Mouse (Mus musculus): Measurements from ENCODE around the gene Galnt7. TPM values are rescaled to one million over a fixed set of nuclear protein-coding genes. Genes with fewer than 3 reads are reported as not detected.

The Galnt7 gene
- polyA plus RNA-seq, 2 experiments: 7.8 to 11.2 TPM

DNA sequence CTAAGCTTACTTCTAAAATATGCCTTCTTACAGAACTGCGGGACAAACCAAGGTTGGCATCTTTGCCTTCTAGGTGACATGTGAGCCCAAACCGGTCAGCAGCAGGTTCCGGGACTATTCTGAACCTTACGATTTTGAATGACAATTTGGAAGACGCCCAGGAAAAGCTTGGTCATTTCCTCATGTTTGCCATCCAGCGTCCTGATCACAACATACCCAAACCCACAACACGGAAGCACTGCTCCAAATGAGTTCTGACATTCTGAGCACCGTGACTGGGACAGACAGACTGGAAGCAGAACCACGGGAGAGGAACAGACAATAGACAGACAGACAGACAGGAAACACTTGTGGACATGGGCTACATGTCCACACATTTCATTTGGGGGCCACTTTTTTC lies 111.4 kb downstream of the Galnt7 start:
- Histone ChIP-seq H3K9ac (ENCODE audit: low read depth, low read length, severe bottlenecking) (no peak overlapping the region), H3K9me3 (ENCODE audit: control insufficient read depth, low read length) (no peaks in the 10 kb centered on the region), H3K27me3 (ENCODE audit: control insufficient read depth, insufficient read depth, low read length) (no peaks in the 10 kb centered on the region), H3K27ac (replicated peaks; ENCODE audit: low read depth, low read length) (no peak overlapping the region), H3K4me3 (replicated peaks; ENCODE audit: low read length) (no peak overlapping the region), H3K36me3 (ENCODE audit: control insufficient read depth, insufficient read depth, low read length) (peaks cover under 1% of the 10 kb centered on the region), H3K4me1 (ENCODE audit: control insufficient read depth, insufficient read depth, low read length) (0 out of 2 replicates have a peak, but pooled peaks cover 4% of the 10 kb centered on the region), H3K4me2 (replicated peaks; ENCODE audit: low read depth, low read length, severe bottlenecking) (no peak overlapping the region)
- ATAC-seq (ENCODE audit: low FRiP score, low read depth): no peak
- no peak for TF ChIP-seq POLR2A (IDR thresholded peaks at IDR 0.05; ENCODE audit: borderline replicate concordance, extremely low read depth, insufficient read depth, insufficient read length)
- no peak for DNase-seq (ENCODE audit: low spot score)
- WGBS: 88% methylated on average over 9 of the region's 9 CpGs

DNA sequence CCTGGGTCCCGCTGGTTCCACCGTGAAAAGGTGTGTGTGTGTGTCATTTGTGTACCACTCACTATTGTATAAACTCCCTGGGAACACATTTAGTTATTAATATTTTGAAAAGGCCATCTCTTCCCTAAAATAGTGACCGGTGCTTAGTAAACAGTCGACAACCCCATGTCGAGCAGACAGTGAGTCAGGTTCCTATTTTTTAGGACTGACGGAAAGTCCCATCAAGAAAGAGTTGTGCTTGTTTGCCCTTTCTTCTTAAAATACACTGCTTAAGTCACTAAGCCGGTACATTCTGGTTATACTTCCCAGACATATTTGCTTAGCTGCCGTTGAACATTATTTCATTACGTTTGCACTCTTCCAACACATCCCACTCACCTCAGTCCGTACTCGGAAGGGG lies 111.9 kb downstream of the Galnt7 start:
- no peak overlapping the region for H3K9ac ChIP-seq (ENCODE audit: low read depth, low read length, severe bottlenecking)
- ATAC-seq (ENCODE audit: low FRiP score, low read depth) (no peak), DNase-seq (ENCODE audit: low spot score) (no peak)
- H3K36me3 ChIP-seq (ENCODE audit: control insufficient read depth, insufficient read depth, low read length): peaks cover 5% of the 10 kb centered on the region
- no peaks in the 10 kb centered on the region for H3K9me3 ChIP-seq (ENCODE audit: control insufficient read depth, low read length)
- no peak for TF ChIP-seq POLR2A (IDR thresholded peaks at IDR 0.05; ENCODE audit: borderline replicate concordance, extremely low read depth, insufficient read depth, insufficient read length)
- H3K27me3 ChIP-seq (ENCODE audit: control insufficient read depth, insufficient read depth, low read length): no peaks in the 10 kb centered on the region
- no peak overlapping the region for H3K27ac ChIP-seq (replicated peaks; ENCODE audit: low read depth, low read length)
- no peak overlapping the region for H3K4me3 ChIP-seq (replicated peaks; ENCODE audit: low read length)
- 0 out of 2 replicates have a peak, but pooled peaks cover 4% of the 10 kb centered on the region for H3K4me1 ChIP-seq (ENCODE audit: control insufficient read depth, insufficient read depth, low read length)
- H3K4me2 ChIP-seq (replicated peaks; ENCODE audit: low read depth, low read length, severe bottlenecking): no peak overlapping the region
- 92% methylated on average over 11 of the region's 11 CpGs for WGBS

GRCm38 (mm10) chr8:57540110-57540838 lies 112.6 kb downstream of the Galnt7 start:
- DNase-seq (ENCODE audit: low spot score): peak; percentile 88
- Histone ChIP-seq H3K4me3 (replicated peaks; ENCODE audit: low read length) (no peak overlapping the region), H3K4me2 (replicated peaks; ENCODE audit: low read depth, low read length, severe bottlenecking) (no peak overlapping the region), H3K9me3 (ENCODE audit: control insufficient read depth, low read length) (no peaks in the 10 kb centered on the region), H3K27me3 (ENCODE audit: control insufficient read depth, insufficient read depth, low read length) (no peaks in the 10 kb centered on the region), H3K4me1 (ENCODE audit: control insufficient read depth, insufficient read depth, low read length) (0 out of 2 replicates have a peak, but pooled peaks cover 4% of the 10 kb centered on the region), H3K27ac (replicated peaks; ENCODE audit: low read depth, low read length) (no peak overlapping the region), H3K9ac (ENCODE audit: low read depth, low read length, severe bottlenecking) (no peak overlapping the region), H3K36me3 (ENCODE audit: control insufficient read depth, insufficient read depth, low read length) (peaks cover 12% of the 10 kb centered on the region)
- peak; percentile 53; the same call in 1 of the 2 replicates for ATAC-seq (ENCODE audit: low FRiP score, low read depth)
- TF ChIP-seq POLR2A (IDR thresholded peaks at IDR 0.05; ENCODE audit: borderline replicate concordance, extremely low read depth, insufficient read depth, insufficient read length): no peak
- 46% methylated on average over 12 of the region's 12 CpGs for WGBS

GRCm38 (mm10) chr8:57538601-57539000 lies 114.2 kb downstream of the Galnt7 start:
- no peak overlapping the region for H3K4me2 ChIP-seq (replicated peaks; ENCODE audit: low read depth, low read length, severe bottlenecking)
- ATAC-seq (ENCODE audit: low FRiP score, low read depth): no peak
- no peak overlapping the region for H3K9ac ChIP-seq (ENCODE audit: low read depth, low read length, severe bottlenecking)
- H3K27me3 ChIP-seq (ENCODE audit: control insufficient read depth, insufficient read depth, low read length): no peaks in the 10 kb centered on the region
- 92% methylated on average over 7 of the region's 7 CpGs for WGBS
- no peak overlapping the region for H3K27ac ChIP-seq (replicated peaks; ENCODE audit: low read depth, low read length)
- no peak for TF ChIP-seq POLR2A (IDR thresholded peaks at IDR 0.05; ENCODE audit: borderline replicate concordance, extremely low read depth, insufficient read depth, insufficient read length)
- peaks cover 14% of the 10 kb centered on the region for H3K36me3 ChIP-seq (ENCODE audit: control insufficient read depth, insufficient read depth, low read length)
- H3K4me3 ChIP-seq (replicated peaks; ENCODE audit: low read length): no peak overlapping the region
- H3K9me3 ChIP-seq (ENCODE audit: control insufficient read depth, low read length): no peaks in the 10 kb centered on the region
- H3K4me1 ChIP-seq (ENCODE audit: control insufficient read depth, insufficient read depth, low read length): 0 out of 2 replicates have a peak, but pooled peaks cover 4% of the 10 kb centered on the region
- DNase-seq (ENCODE audit: low spot score): no peak

DNA sequence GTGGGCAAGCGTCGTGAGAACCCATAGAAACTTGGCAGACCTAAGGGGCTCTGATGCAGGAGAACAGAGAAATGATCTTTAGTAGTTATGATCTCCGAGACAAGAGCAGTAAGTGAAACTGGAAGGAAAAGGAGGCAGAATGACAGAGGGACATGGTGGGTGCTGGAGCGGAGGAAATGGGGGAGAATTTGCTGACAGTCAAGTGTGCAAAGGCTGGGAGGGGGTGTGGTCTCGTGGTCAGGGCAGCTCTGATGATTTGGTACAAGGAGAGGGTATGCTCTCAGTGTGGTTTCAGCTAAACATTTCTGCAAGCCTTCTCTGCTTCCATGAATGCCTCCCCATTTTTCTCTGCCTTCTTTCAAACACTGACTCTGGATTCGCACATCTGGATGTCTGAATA lies 116.7 kb downstream of the Galnt7 start:
- 93% methylated on average over 6 of the region's 6 CpGs for WGBS
- TF ChIP-seq POLR2A (IDR thresholded peaks at IDR 0.05; ENCODE audit: borderline replicate concordance, extremely low read depth, insufficient read depth, insufficient read length): no peak

More for the DNA sequence above, 116.7 kb downstream of the Galnt7 start:
- 0 out of 2 replicates have a peak, but pooled peaks cover 4% of the 10 kb centered on the region for H3K4me1 ChIP-seq (ENCODE audit: control insufficient read depth, insufficient read depth, low read length)
- H3K4me2 ChIP-seq (replicated peaks; ENCODE audit: low read depth, low read length, severe bottlenecking): no peak overlapping the region
- H3K27ac ChIP-seq (replicated peaks; ENCODE audit: low read depth, low read length): no peak overlapping the region
- no peaks in the 10 kb centered on the region for H3K27me3 ChIP-seq (ENCODE audit: control insufficient read depth, insufficient read depth, low read length)
- H3K9me3 ChIP-seq (ENCODE audit: control insufficient read depth, low read length): no peaks in the 10 kb centered on the region
- H3K36me3 ChIP-seq (ENCODE audit: control insufficient read depth, insufficient read depth, low read length): peaks cover 20% of the 10 kb centered on the region
- H3K4me3 ChIP-seq (replicated peaks; ENCODE audit: low read length): no peak overlapping the region
- ATAC-seq (ENCODE audit: low FRiP score, low read depth) (no peak), DNase-seq (ENCODE audit: low spot score) (no peak)
- no peak overlapping the region for H3K9ac ChIP-seq (ENCODE audit: low read depth, low read length, severe bottlenecking)

Measured in limb, embryonic 14.5 days (tissue).